Mouse (Mus musculus) megakaryocyte progenitor cell, adult 5-6 weeks (primary cell): Measurements from ENCODE around the gene Tnpo1. TPM values are rescaled to one million over a fixed set of nuclear protein-coding genes. Genes with fewer than 3 reads are reported as not detected.
"Not testable (repeated sequence)": the region's sequence is repeated elsewhere in the genome, so short reads cannot be mapped to it uniquely, and the experiment has no call there.

Experiments
- ATAC-seq: replicated peaks from 2 replicates; pipeline ENCODE4 v1.8.0; 2016; ENCODE audit warnings: mild to moderate bottlenecking, moderate TSS enrichment, inconsistent platforms; ENCODE audit not compliant: poor library complexity
- total RNA-seq, 2 experiments: library from RNA; stranded (forward) in 1 of 2; stranded (reverse) in 1 of 2; fragments of 157-497, 149-512 nt in 1 of 2; fragments of 200-1000 nt in 1 of 2; gene quantifications; 2 replicates each; pipeline versions ENCODE4 v1.2.3 to v1.2.4; 2015 to 2017

Tnpo1 gene
- total RNA-seq, 2 experiments from 2014 or later, result 108 to 119 TPM

DNA sequence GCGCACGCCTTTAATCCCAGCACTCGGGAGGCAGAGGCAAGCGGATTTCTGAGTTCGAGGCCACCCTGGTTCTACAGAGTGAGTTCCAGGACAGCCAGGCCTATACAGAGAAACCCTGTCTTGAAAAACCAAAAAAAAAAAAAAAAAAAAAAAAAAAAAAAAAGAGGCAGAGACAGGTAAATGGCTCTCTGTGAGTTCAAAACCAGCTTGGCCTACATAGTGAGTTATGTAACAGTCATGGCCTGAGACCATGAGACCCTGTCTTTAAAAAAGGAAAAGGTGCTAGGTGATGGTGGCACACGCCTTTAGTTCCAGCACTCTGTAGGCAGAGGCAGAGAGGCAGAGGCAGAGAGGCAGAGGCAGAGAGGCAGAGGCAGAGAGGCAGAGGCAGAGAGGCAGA is 97.2 kb downstream of the Tnpo1 start:
- not testable (repeated sequence) for ATAC-seq

- no peak for ATAC-seq
Measured at GRCm38 (mm10) chr13:98825574-98825973, 100.6 kb downstream of the Tnpo1 start.

DNA sequence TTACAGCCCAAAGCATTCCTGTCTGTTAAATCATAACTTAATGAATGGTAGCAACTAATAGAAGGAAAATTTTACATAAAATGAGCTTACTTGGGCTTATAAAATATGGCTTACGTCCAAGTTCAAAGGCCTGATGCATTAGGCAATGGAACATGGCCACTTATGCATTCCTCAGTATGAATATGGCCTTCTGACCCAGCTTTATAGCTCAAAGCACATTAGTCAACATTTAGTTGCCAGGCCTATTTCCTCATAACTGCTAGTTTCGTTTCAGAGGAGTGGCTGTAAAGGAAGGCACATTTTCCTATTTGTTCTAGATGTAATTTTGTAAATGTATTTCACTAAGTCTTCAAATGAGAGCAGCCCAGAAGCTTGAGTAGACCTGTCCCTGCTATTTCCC is 107.1 kb downstream of the Tnpo1 start:
- no peak for ATAC-seq

DNA sequence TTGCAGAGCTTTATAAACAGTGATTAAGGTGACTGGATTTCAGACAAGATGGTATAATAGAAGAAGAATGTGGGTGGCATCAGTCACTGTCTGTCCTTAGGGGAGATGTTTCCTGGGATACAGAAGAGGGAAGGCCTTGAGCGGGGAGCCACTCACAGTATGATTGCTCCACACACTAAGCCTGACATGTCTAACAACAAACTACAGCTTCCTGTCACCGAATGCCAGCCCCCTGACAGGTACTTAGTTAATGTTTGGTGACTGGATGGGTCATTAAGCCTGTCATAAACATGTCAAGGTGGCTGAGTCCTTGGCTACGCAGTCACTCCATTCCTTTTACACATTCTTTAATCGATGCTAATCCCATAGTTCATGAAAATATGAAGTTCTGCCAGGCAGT is 108.0 kb downstream of the Tnpo1 start:
- no peak for ATAC-seq

DNA sequence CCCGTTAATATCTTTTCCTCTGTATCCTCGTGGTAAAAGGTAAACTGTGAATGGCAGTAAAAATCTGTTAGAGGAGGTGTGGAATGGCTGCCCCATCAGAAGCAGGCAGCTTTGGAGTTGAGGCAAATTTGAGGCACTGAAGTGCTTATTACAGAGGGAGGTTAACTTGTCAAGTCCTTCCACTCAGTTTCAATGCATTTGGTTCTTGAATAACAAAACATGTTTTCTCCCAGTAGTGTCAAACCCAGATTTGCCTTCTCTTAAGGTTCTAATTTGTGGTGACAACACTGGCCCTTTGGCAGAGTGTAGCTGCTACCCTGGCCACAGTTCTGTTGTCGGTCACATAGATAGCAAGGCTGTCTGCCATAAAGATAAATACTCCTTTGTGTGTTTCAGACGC is 108.4 kb downstream of the Tnpo1 start:
- no peak for ATAC-seq

GRCm38 (mm10) chr13:98816981-98817660 is 109.1 kb downstream of the Tnpo1 start:
- not testable (repeated sequence) for ATAC-seq

DNA sequence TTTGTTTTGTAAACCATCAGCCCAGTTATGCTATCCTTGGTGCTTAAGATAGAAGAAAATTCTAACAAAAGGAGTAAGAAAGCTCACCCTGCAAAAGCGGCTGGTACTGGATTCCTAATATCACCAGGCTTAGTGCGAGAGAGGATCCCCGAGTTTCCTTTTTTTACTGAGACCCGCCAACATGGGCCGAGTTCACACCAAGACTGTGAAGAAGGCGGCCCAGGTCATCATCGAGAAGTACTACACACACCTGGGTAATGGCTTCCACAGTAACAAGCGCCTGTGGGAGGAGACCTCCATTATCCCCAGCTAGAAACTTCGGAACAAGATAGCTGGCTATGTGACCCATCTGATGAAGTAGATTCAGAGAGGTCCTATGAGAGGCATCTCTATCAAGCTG is 109.6 kb downstream of the Tnpo1 start:
- ATAC-seq, result no peak

GRCm38 (mm10) chr13:98815147-98815785 is 110.9 kb downstream of the Tnpo1 start, which contains the start of gene Fcho2:
Fcho2 (minus strand) TSS chr13:98815449.
- peak; percentile 76 for ATAC-seq

DNA sequence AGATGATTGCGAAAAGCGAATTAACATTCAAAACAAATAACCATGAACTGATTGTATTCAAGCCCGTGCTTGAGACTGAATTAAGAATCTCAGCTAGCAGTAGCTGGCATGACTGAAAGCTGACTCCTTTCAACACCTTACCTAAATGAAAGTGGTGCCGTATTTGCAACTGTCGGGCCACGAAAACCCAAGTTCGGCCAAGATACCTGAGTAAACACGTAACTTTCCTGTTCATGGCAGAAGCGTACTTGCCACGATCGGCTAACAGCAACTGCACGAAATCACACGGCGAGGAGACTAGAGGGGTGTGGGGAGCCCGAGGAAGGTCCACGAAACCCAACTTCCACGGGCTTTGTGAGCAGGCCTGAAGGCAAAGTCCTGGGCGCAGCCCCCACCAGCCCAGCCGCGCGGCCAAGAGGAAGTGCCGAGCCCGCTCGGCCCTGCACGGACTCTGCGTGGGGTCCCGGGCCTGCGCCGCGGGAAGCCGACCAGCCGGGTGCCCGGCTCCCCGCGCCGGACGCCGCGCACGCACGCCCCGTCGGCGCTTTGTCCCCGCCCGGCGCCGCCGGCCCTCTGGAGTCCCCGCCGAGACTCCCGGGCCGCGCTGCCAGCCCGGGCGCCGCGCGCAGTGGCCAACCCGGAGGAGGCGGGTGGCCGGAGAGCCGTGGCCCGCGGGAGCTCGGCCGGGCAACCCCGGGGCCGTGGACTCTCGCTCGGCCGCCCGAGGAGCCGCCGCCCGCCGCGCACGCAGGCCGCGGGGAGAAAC is 111.7 kb downstream of the Tnpo1 start:
- peak; percentile 6; the same call in 1 of the 2 replicates for ATAC-seq

DNA sequence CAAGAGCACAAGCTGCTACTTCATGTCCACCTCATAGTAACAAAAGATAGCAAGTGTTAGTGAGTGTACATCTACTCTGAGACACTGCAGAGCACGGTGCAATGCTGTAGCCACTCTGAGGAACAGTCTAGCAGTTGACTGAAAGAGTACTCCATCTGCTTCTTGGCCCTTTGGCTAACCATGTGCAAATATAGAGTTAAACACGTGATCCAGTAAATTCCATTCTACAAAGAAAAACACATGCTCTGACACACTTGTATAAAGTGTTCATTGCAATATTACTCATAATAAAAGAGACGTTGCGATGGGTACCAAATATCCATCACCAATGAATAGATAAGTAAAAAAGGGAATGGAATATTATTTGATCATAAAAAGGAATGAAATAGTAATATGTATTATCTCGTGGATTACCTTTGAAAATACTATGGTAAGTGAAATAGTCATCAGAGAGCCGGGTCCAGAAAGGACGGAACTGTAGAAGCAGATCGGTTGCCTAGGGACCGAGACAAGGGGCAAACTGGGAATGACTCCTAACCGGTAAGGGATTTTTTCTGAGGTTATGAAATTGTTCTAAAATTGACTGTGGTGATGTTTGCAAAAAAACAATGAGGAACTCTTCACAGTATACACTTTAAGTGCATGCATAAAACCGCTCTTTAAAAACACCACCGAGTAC is 112.4 kb downstream of the Tnpo1 start:
- no peak for ATAC-seq

- ATAC-seq, result no peak
Measured at GRCm38 (mm10) chr13:98813167-98813566, 113.0 kb downstream of the Tnpo1 start.

GRCm38 (mm10) chr13:98812285-98812684 is 113.9 kb downstream of the Tnpo1 start:
- no peak for ATAC-seq

- ATAC-seq, result peak; percentile 65
Measured at GRCm38 (mm10) chr13:98810143-98810542, 116.0 kb downstream of the Tnpo1 start.

DNA sequence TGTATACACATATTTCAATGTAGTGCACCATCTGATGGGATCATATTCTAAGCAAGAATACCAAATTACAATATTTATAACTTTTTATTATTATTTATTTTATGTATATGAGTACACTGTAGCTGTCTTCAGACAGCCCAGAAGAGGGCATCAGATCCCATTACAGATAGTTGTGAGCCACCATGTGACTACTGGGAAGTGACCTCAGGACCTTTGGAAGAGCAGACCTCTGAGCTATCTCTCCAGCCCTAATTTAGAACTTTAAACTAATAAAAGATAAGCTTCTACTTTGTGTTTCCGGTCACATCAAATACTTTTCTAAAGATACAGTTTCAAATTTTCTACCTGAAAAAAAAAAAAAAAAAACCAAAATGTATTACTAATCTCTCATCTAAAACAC is 117.1 kb downstream of the Tnpo1 start:
- no peak for ATAC-seq

DNA sequence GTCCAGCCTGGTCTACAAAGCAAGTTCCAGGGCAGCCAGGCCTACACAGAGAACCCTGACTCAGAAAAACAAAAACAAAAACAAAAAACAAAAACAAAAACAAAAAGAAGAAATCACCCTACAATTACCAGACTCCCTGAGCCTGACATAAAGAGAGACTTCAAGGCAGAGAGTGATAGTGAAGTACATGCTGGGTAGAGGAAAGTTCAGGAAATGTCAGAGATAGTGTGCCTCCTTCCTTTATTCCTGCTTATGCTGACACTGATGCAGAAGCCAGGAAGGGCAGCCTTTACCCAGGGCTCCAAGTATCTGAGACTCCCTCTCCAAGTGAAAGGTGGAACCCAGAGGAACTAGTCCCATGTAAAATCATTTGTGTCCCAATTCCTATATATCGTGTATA is 121.7 kb downstream of the Tnpo1 start:
- ATAC-seq, result no peak

DNA sequence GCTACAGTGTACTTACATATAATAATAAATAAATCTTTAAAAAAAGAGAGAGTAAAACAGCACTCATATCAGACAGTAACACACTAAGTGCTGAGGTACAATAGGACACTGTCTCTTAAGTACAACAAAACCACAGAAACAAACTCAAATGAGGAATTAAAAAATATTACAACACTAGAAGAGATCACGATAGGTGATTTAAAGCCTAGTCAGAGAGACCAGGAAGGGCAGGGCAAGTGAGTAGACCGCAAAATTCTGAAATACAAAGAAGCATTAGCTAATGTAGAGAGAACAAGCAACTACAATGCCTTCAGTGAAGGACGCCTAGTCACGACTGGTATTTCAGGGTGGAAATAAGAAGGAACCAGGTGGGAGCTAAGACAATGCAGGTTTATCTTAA is 122.5 kb downstream of the Tnpo1 start:
- peak; percentile 98 for ATAC-seq

DNA sequence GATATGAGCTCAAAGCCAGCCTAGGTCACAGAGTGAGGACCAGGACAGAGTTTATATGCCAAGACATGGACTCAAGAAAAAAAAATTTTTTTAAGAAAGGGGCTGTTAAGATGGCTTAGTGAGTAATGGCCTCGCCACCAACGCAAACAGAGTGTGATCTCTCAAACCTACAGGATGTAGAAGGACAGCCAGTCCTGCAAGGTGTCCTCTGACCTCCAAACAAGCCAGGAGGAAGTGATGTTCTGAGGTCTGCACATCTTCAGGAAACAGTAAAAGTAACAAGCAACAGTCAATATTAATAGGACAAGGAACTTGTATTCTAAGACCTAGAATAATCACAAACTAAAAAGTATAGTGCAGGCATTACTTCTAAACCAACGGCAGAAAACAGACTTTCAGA is 123.2 kb downstream of the Tnpo1 start:
- no peak for ATAC-seq

- no peak for ATAC-seq
Measured at GRCm38 (mm10) chr13:98795511-98795910, 130.7 kb downstream of the Tnpo1 start.

- no peak for ATAC-seq
Measured at GRCm38 (mm10) chr13:98792864-98793263, 133.3 kb downstream of the Tnpo1 start.

- no peak for ATAC-seq
Measured at GRCm38 (mm10) chr13:98791693-98792092, 134.5 kb downstream of the Tnpo1 start.
